Mouse (Mus musculus) forebrain, embryonic 12.5 days (tissue): ENCODE data around the gene Plcxd2. TPM values are rescaled to one million over a fixed set of nuclear protein-coding genes. Genes with fewer than 3 reads are reported as not detected.

ENCODE experiments used
- ATAC-seq: fragments of 200-750 bp; cut with Nextera tagmentation; 2 replicates; pipeline ENCODE4 v1.8.0; 2017; ENCODE audit warnings: moderate TSS enrichment; ENCODE audit not compliant: low FRiP score
- H3K27ac ChIP-seq: fragments of 300-500 bp; sonication (generic); 2 replicates; pipeline ENCODE4 v1.5.1; 2016; ENCODE audit warnings: mild to moderate bottlenecking
- H3K27me3 ChIP-seq: fragments of 300-500 bp; sonication (generic); 2 replicates; pipeline ENCODE4 v1.6.1; 2016; ENCODE audit warnings: mild to moderate bottlenecking
- H3K36me3 ChIP-seq: fragments of 300-500 bp; sonication (generic); replicated peaks from 2 replicates; pipeline ENCODE4 v1.6.1; 2016; ENCODE audit warnings: mild to moderate bottlenecking
- H3K4me1 ChIP-seq: fragments of 300-500 bp; sonication (generic); 2 replicates; pipeline ENCODE4 v1.6.1; 2016
- H3K4me2 ChIP-seq: fragments of 300-500 bp; sonication (generic); 2 replicates; pipeline ENCODE4 v1.6.1; 2016; ENCODE audit warnings: mild to moderate bottlenecking, moderate library complexity
- H3K4me3 ChIP-seq: fragments of 300-500 bp; sonication (generic); replicated peaks from 2 replicates; pipeline ENCODE4 v1.5.1; 2016; ENCODE audit warnings: mild to moderate bottlenecking
- H3K9ac ChIP-seq: fragments of 300-500 bp; sonication (generic); 2 replicates; pipeline ENCODE4 v1.6.1; 2016; ENCODE audit warnings: mild to moderate bottlenecking
- H3K9me3 ChIP-seq: fragments of 300-500 bp; sonication (generic); 2 replicates; pipeline ENCODE4 v1.6.1; 2016
- WGBS: fragments of 180-500 bp; shearing (Covaris S2); methylation state at CpG from one replicate; pipeline ENCODE4 v1.1.7; 2016; 5-methylcytosine and 5-hydroxymethylcytosine counted together
- polyA plus RNA-seq: library from polyadenylated mRNA; unstranded; fragments of >200 nt; fragmentation: Nextera tagmentation; extraction: Ambion mirVana; gene quantifications from 2 replicates; pipeline ENCODE4 v1.2.1, GENCODE M21; 2016

Gene Plcxd2
- polyA plus RNA-seq, 1 experiment from 2014 or later = 11.7 TPM

DNA sequence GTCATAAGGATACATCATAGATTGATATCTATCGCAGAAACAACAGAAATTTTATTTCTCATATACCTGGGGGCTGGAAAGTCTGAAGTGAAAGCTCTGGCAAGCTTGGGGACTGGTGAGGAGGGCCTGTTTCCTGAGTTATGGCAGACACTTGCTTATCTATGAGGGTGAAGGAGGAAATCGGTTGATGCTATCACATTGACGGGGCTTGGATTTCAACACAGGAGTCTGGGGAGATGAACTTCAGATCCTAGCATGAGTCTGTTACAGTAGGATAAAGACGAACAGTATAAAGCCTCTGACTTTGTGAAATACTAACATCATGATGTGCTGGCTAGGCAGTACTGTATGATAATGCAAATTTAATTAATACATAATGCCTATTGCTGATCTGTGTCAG is 81.9 kb downstream of the Plcxd2 start:
- Histone ChIP-seq H3K9me3 (no peaks in the 10 kb centered on the region), H3K4me1 (no peaks in the 10 kb centered on the region), H3K9ac (no peak overlapping the region), H3K4me2 (no peak overlapping the region), H3K27ac (no peak overlapping the region), H3K27me3 (no peaks in the 10 kb centered on the region), H3K36me3 (no peaks in the 10 kb centered on the region), H3K4me3 (no peak overlapping the region)
- 89% methylated on average over 4 of the region's 4 CpGs for WGBS
- ATAC-seq = no peak

- Histone ChIP-seq H3K36me3 (no peaks in the 10 kb centered on the region), H3K27me3 (no peaks in the 10 kb centered on the region), H3K9ac (no peak overlapping the region), H3K27ac (no peak overlapping the region), H3K4me2 (no peak overlapping the region), H3K4me1 (no peaks in the 10 kb centered on the region), H3K9me3 (no peaks in the 10 kb centered on the region), H3K4me3 (no peak overlapping the region)
- WGBS = 79% methylated on average over 3 of the region's 3 CpGs
- ATAC-seq = no peak
Measured at GRCm38 (mm10) chr16:45927601-45928000, 82.4 kb downstream of the Plcxd2 start.

GRCm38 (mm10) chr16:45926875-45927274 is 83.1 kb downstream of the Plcxd2 start:
- Histone ChIP-seq H3K4me2 (no peak overlapping the region), H3K27me3 (no peaks in the 10 kb centered on the region), H3K4me3 (no peak overlapping the region), H3K9ac (no peak overlapping the region), H3K27ac (no peak overlapping the region), H3K9me3 (no peaks in the 10 kb centered on the region), H3K4me1 (no peaks in the 10 kb centered on the region), H3K36me3 (no peaks in the 10 kb centered on the region)
- WGBS = 86% methylated on average over 5 of the region's 5 CpGs
- no peak for ATAC-seq

DNA sequence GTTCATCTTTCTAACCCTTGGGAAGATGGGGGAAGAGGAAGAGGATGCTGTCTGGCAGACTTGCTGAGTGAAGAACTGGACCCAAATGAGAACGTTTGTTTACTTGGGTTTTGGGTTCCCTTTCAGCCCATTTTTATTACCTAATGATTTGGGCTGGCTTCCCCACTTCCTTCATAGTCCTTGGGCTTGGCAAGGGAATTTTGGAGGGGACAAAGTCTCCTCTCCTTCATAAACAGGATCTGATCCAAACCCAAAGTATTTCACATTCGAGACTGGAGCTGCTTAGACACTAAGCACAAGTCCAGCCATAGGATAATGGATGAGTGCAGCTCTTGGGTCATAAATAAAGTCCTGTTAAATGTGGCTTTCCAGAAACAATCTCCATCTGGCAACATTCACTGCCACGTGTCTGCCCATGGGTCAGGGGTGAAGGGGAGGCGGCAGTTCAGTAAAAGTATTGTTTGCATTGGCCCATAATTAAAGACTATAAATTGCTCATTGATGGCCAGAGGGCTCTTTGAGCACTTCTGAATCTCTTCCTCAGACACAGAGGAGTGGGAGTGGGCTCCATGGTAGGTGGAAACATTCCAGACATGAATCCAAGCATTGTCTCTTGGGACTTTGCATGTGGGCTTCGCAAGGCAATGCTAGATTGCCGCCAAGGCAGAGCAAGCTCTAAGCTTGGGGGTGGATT is 86.1 kb downstream of the Plcxd2 start:
- Histone ChIP-seq H3K27ac (no peak overlapping the region), H3K27me3 (no peaks in the 10 kb centered on the region), H3K4me2 (no peak overlapping the region), H3K9ac (no peak overlapping the region), H3K36me3 (no peaks in the 10 kb centered on the region), H3K9me3 (no peaks in the 10 kb centered on the region), H3K4me3 (no peak overlapping the region), H3K4me1 (no peaks in the 10 kb centered on the region)
- WGBS = 82% methylated on average over 6 of the region's 6 CpGs
- no peak for ATAC-seq

- ATAC-seq = no peak
- Histone ChIP-seq H3K36me3 (no peaks in the 10 kb centered on the region), H3K9me3 (no peaks in the 10 kb centered on the region), H3K4me2 (no peak overlapping the region), H3K4me3 (no peak overlapping the region), H3K27ac (no peak overlapping the region), H3K4me1 (no peaks in the 10 kb centered on the region), H3K9ac (no peak overlapping the region), H3K27me3 (no peaks in the 10 kb centered on the region)
- WGBS = 86% methylated on average over 8 of the region's 8 CpGs
Measured at GRCm38 (mm10) chr16:45922546-45923229, 87.3 kb downstream of the Plcxd2 start.

- ATAC-seq = no peak
- no peaks in the 10 kb centered on the region for H3K27me3 ChIP-seq
- WGBS = 77% methylated on average over 8 of the region's 8 CpGs
- no peak overlapping the region for H3K4me3 ChIP-seq
- no peaks in the 10 kb centered on the region for H3K36me3 ChIP-seq
- H3K4me2 ChIP-seq = no peak overlapping the region
- H3K4me1 ChIP-seq = no peaks in the 10 kb centered on the region
- H3K9me3 ChIP-seq = no peaks in the 10 kb centered on the region
- H3K9ac ChIP-seq = no peak overlapping the region
- no peak overlapping the region for H3K27ac ChIP-seq
Measured at GRCm38 (mm10) chr16:45919572-45919971, 90.4 kb downstream of the Plcxd2 start.

Other genes starting within 250 kb of the Plcxd2 start
- 27.9 and 35.2 TPM in 2 replicates for gene Phldb2, start 56.6 kb downstream of the Plcxd2 start, polyA plus RNA-seq
- gene Cd96, start 110.0 kb upstream of the Plcxd2 start, polyA plus RNA-seq = not detected in 2 replicates
- 3.9 and 4.6 TPM in 2 replicates for gene Gm4737, start 144.9 kb upstream of the Plcxd2 start, polyA plus RNA-seq